Mouse (Mus musculus) heart, postnatal 0 days (tissue): Measurements from ENCODE around the gene Zbtb42. TPM values are rescaled to one million over a fixed set of nuclear protein-coding genes. Genes with fewer than 3 reads are reported as not detected.

Experiments used
- ATAC-seq: fragments of 200-750 bp; cut with Nextera tagmentation; 2 replicates; pipeline ENCODE4 v1.8.0; 2017; ENCODE audit warnings: low read depth, moderate number of reproducible peaks, moderate library complexity; ENCODE audit not compliant: insufficient read depth
- DNase-seq: peaks from one replicate; pipeline ENCODE4 v3.0.0-alpha.2; 2016; ENCODE audit warnings: low spot score
- H3K27ac ChIP-seq: fragments of 300-500 bp; sonication (generic); 2 replicates; pipeline ENCODE4 v1.5.1; 2014; ENCODE audit warnings: low read depth, mild to moderate bottlenecking
- H3K27me3 ChIP-seq: fragments of 300-500 bp; sonication (generic); 2 replicates; pipeline ENCODE4 v1.6.1; 2014; ENCODE audit warnings: low read length, mixed read lengths; ENCODE audit not compliant: control insufficient read depth, insufficient read depth
- H3K36me3 ChIP-seq: fragments of 300-500 bp; sonication (generic); replicated peaks from 2 replicates; pipeline ENCODE4 v1.6.1; 2014; ENCODE audit warnings: low read length, mixed read lengths; ENCODE audit not compliant: control insufficient read depth, insufficient read depth
- H3K4me1 ChIP-seq: fragments of 300-500 bp; sonication (generic); 2 replicates; pipeline ENCODE4 v1.6.1; 2014; ENCODE audit warnings: antibody characterized with exemption; ENCODE audit not compliant: control insufficient read depth, insufficient read depth
- H3K4me2 ChIP-seq: fragments of 300-500 bp; sonication (generic); 2 replicates; pipeline ENCODE4 v1.6.1; 2014; ENCODE audit warnings: low read depth, mild to moderate bottlenecking, low read length, moderate library complexity
- H3K4me3 ChIP-seq: fragments of 300-500 bp; sonication (generic); 2 replicates; pipeline ENCODE4 v1.5.1; 2014; ENCODE audit warnings: low read depth, low read length
- H3K9ac ChIP-seq: fragments of 300-500 bp; sonication (generic); replicated peaks from 2 replicates; pipeline ENCODE4 v1.6.1; 2014; ENCODE audit warnings: low read depth, low read length, mixed read lengths
- H3K9me3 ChIP-seq: fragments of 300-500 bp; sonication (generic); replicated peaks from 2 replicates; pipeline ENCODE4 v1.6.1; 2016; ENCODE audit warnings: low read length; ENCODE audit not compliant: control insufficient read depth
- CTCF ChIP-seq: IDR thresholded peaks from 2 replicates; pipeline ENCODE4 v1.5.1; 2016; ENCODE audit warnings: antibody characterized with exemption, control low read depth, low read depth
- EP300 ChIP-seq: IDR thresholded peaks from 2 replicates; pipeline ENCODE4 v1.6.1; 2016; ENCODE audit warnings: antibody characterized with exemption, low read depth
- WGBS: fragments of 180-500 bp; shearing (Covaris S2); extraction: QIAGEN DNeasy Blood & Tissue Kit; methylation state at CpG from one replicate; pipeline ENCODE4 v1.1.7; 2014; 5-methylcytosine and 5-hydroxymethylcytosine counted together
- polyA plus RNA-seq: library from polyadenylated mRNA; unstranded; fragments of >200 nt; fragmentation: Nextera tagmentation; extraction: Ambion mirVana; gene quantifications from 2 replicates; pipeline ENCODE4 v1.2.1, GENCODE M21; 2015
- total RNA-seq: library from RNA; depleted of rRNA; stranded (reverse); fragments of >200 nt; gene quantifications from 2 replicates; pipeline ENCODE4 v1.2.3, GENCODE M21; 2014; ENCODE audit warnings: low replicate concordance; rRNA removed

Gene Zbtb42
- 3.2 and 18.3 TPM in 2 replicates for total RNA-seq
- polyA plus RNA-seq = 4.6 TPM in 2 replicates

DNA sequence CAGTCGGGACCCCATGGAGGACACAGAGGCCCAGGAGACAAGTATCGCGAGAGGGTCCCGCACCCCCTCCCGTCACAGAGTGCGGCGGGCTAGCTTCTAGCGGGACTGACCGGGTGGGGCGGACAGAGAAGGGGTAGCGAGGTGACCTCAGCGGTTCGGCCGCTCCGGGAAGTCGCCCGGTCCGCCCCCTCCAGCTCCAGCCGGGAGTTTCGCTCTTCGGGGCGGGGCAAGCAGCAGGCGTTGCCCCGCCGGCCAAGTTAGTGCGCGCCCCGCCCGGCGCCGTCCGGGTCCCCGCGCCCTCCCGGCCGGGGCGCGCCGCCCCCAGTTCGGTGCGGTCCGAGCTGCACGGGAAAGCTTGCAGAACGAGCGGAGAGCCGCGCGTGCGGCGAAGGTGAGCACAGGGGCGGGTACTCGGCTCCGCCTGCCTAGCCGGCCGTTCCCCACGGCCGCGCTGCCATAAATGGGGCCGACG, at the start of gene Zbtb42:
Gene Zbtb42 (plus strand): TSS at position 274 of the 472 bp plus-strand sequence.
- under 1% methylated on average over 38 of the region's 60 CpGs for WGBS
- Histone ChIP-seq H3K9ac (peak within 1 kb of the TSS; percentile 72), H3K4me2 (peak within 1 kb of the TSS; percentile 95), H3K27ac (peak within 1 kb of the TSS; percentile 79), H3K36me3 (peaks cover 23% of the 10 kb centered on the region; the same call in 1 of the 2 replicates), H3K4me3 (peak within 1 kb of the TSS; percentile 81), H3K9me3 (no peaks in the 10 kb centered on the region), H3K27me3 (peaks cover 8% of the 10 kb centered on the region; the same call in 1 of the 2 replicates), H3K4me1 (peaks cover 15% of the 10 kb centered on the region)
- DNase-seq (peak; percentile 74), ATAC-seq (peak; percentile 58)
- TF ChIP-seq CTCF (no peak; the same call in 1 of the 2 replicates), EP300 (no peak)

DNA sequence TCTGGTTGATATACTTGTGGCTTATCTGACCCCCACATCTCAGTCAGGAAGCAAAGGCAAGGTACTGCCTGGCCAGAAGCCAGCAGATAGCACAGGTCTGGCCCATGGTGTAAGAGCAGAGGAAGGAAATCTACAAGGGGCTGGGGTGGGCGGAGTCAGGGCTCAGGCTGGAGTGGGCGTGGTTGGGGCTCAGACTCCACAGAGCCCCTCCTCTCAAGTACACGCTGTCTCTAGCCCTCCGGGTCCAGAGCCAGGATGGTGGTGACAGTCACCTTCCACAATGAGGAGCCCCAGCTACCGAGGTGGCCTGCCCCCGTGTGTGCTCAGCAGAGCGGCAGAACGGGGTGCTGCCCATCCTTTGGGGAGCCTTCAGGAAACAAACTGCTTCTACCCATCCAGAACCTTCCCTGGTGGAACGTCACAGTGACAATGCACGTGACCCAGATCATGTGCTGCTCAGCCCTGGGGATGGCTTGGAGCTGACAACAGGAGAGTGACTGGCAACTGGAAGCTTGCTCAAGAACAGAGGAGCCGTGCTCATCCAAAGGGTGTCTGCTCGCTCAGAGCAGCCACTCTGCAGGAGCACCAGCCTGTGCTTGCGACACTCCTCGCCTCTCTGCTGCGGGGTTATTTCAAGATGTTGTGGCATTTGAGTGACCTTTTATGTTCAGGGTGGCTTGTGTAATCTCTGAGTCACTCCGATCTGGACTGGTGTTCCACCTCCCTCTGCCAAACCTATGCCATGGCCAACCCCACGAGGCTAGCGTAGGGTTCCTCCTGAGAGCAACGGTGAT, 49.5 kb upstream of the Zbtb42 start:
- Histone ChIP-seq H3K36me3 (0 out of 2 replicates have a peak, but pooled peaks cover 10% of the 10 kb centered on the region), H3K27me3 (no peaks in the 10 kb centered on the region), H3K4me3 (peak overlapping the region; percentile 20), H3K9me3 (no peaks in the 10 kb centered on the region), H3K4me2 (peak overlapping the region; percentile 55), H3K4me1 (peaks cover 28% of the 10 kb centered on the region), H3K9ac (peak overlapping the region; percentile 25; the same call in 1 of the 2 replicates), H3K27ac (peak overlapping the region; percentile 77)
- DNase-seq (peak; percentile 70), ATAC-seq (peak; percentile 70)
- WGBS = 13% methylated on average over 19 of the region's 19 CpGs
- TF ChIP-seq EP300 (0 out of 2 replicates have a peak, but pooled peaks have one; percentile 16), CTCF (no peak)

DNA sequence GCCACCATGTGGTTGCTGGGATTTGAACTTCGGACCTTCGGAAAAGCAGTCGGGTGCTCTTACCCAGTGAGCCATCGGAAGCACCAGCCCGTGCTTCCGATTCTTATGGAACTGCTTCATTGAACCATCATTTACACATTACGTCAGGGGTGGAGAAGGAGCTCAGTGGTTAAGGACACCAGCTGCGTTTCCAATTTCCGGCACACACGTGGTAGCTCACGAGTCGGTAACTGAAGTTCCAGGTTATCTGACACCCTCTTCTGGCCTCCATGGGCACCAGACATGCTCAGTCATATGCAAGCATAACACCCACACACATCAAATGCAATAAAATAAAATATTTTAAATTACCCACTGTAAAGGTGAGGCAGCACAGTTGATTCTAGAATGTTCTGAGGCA, 48.6 kb upstream of the Zbtb42 start:
- H3K27ac ChIP-seq = no peak overlapping the region
- ATAC-seq = no peak
- H3K4me2 ChIP-seq = no peak overlapping the region
- H3K4me3 ChIP-seq = no peak overlapping the region
- no peak for DNase-seq
- H3K36me3 ChIP-seq = 0 out of 2 replicates have a peak, but pooled peaks cover 18% of the 10 kb centered on the region
- H3K9me3 ChIP-seq = no peaks in the 10 kb centered on the region
- peaks cover 28% of the 10 kb centered on the region for H3K4me1 ChIP-seq
- WGBS = 95% methylated on average over 12 of the region's 12 CpGs
- H3K27me3 ChIP-seq = no peaks in the 10 kb centered on the region
- no peak overlapping the region for H3K9ac ChIP-seq
- no peak for TF ChIP-seq EP300
- TF ChIP-seq CTCF = no peak

DNA sequence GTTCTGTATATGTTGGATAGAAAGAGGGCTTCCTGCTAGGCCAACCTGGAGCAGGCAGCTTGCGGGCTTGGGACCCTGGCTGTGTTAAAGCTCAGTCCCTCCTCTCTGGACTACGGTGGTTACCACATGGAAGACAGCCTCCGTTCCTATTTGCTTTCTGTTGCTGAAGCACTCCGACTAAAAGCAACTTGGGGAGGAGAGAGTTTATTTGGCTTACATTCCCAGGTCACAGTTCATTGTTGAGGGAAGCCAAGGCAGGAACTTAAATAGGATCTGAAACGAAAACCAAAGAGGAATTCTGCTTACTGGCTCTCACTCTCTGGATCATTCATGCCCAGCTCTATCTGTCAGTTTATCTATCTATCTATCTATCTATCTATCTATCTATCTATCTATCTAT, 47.8 kb upstream of the Zbtb42 start:
- no peak overlapping the region for H3K9ac ChIP-seq
- H3K27me3 ChIP-seq = no peaks in the 10 kb centered on the region
- no peak overlapping the region for H3K27ac ChIP-seq
- WGBS = 78% methylated on average over 5 of the region's 5 CpGs
- H3K4me3 ChIP-seq = no peak overlapping the region
- no peak for ATAC-seq
- 0 out of 2 replicates have a peak, but pooled peaks cover 21% of the 10 kb centered on the region for H3K36me3 ChIP-seq
- DNase-seq = no peak
- no peak for TF ChIP-seq CTCF
- TF ChIP-seq EP300 = no peak
- peaks cover 27% of the 10 kb centered on the region for H3K4me1 ChIP-seq
- H3K9me3 ChIP-seq = no peaks in the 10 kb centered on the region
- H3K4me2 ChIP-seq = no peak overlapping the region

DNA sequence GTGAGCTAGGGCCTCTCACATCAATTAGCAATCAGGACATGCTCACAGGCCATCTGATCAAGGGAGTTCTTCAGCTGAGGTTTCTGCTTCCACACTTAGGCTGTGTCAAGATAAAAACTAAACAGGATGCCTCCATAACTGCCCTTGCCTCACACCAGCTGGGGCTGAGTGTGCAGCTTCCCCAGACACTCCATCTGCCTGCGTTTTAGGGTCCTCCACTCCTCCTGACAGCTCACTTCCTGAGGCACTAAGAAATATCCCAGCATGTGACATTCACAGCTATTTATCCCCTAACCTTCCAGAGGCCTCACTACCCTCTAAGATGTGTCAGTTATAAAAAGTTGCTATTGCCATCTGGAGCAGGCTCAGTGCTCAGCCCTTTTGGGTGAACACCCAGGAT, 47.2 kb upstream of the Zbtb42 start:
- H3K4me1 ChIP-seq = peaks cover 20% of the 10 kb centered on the region
- 33% methylated on average over 1 of the region's 1 CpGs for WGBS
- no peaks in the 10 kb centered on the region for H3K27me3 ChIP-seq
- ATAC-seq (no peak), DNase-seq (no peak)
- no peaks in the 10 kb centered on the region for H3K9me3 ChIP-seq
- TF ChIP-seq EP300 (no peak), CTCF (no peak)
- H3K4me2 ChIP-seq = no peak overlapping the region
- peaks cover 21% of the 10 kb centered on the region; the same call in 1 of the 2 replicates for H3K36me3 ChIP-seq
- no peak overlapping the region for H3K27ac ChIP-seq
- no peak overlapping the region for H3K4me3 ChIP-seq
- H3K9ac ChIP-seq = no peak overlapping the region
